Mouse (Mus musculus): ENCODE results near the gene Pdgfc.
A peak's percentile ranks its signal among the peaks of the same experiment; 100 is the strongest.

Gene Pdgfc

GRCm38 (mm10) chr3:81036151-81036553 is at the start of gene Pdgfc:
TSS of gene Pdgfc (plus strand) at chr3:81036416.
- DNase-seq: no peak

GRCm38 (mm10) chr3:81009245-81009644 is 27.0 kb upstream of the Pdgfc start:
- no peak for DNase-seq

- DNase-seq: no peak
Measured at GRCm38 (mm10) chr3:81009899-81010298, 26.3 kb upstream of the Pdgfc start.

GRCm38 (mm10) chr3:81017385-81018051 is 18.7 kb upstream of the Pdgfc start:
- no peak for DNase-seq

GRCm38 (mm10) chr3:81020064-81020463 is 16.2 kb upstream of the Pdgfc start:
- no peak for DNase-seq

- DNase-seq: no peak
Measured at GRCm38 (mm10) chr3:81021783-81022182, 14.4 kb upstream of the Pdgfc start.

GRCm38 (mm10) chr3:81022266-81022665 is 13.9 kb upstream of the Pdgfc start:
- no peak for DNase-seq

- DNase-seq: no peak
Measured at GRCm38 (mm10) chr3:81022845-81023244, 13.4 kb upstream of the Pdgfc start.

GRCm38 (mm10) chr3:81023568-81023967 is 12.6 kb upstream of the Pdgfc start:
- DNase-seq: no peak

- DNase-seq: no peak
Measured at GRCm38 (mm10) chr3:81025568-81026213, 10.5 kb upstream of the Pdgfc start.

- no peak for DNase-seq
Measured at GRCm38 (mm10) chr3:81028361-81028760, 7.9 kb upstream of the Pdgfc start.

- no peak for DNase-seq
Measured at GRCm38 (mm10) chr3:81029321-81029720, 6.9 kb upstream of the Pdgfc start.

GRCm38 (mm10) chr3:81029909-81030308 is 6.3 kb upstream of the Pdgfc start:
- DNase-seq: no peak

- DNase-seq: no peak
Measured at GRCm38 (mm10) chr3:81030311-81030710, 5.9 kb upstream of the Pdgfc start.

- no peak for DNase-seq
Measured at GRCm38 (mm10) chr3:81032014-81032413, 4.2 kb upstream of the Pdgfc start.

- DNase-seq: no peak
Measured at GRCm38 (mm10) chr3:81034336-81035102, 1.7 kb upstream of the Pdgfc start.

- DNase-seq: peak; percentile 28
Measured at GRCm38 (mm10) chr3:81036554-81037311, 517 bp downstream of the Pdgfc start.

GRCm38 (mm10) chr3:81037312-81037859 is 1.2 kb downstream of the Pdgfc start:
- peak; percentile 24 for DNase-seq

- DNase-seq: peak; percentile 7
Measured at GRCm38 (mm10) chr3:81039131-81039653, 3.0 kb downstream of the Pdgfc start.

- DNase-seq: no peak
Measured at GRCm38 (mm10) chr3:81044653-81045343, 8.6 kb downstream of the Pdgfc start.

- DNase-seq: no peak
Measured at GRCm38 (mm10) chr3:81045344-81046050, 9.3 kb downstream of the Pdgfc start.

Data from cerebellum, adult 8-10 months (tissue).